Mouse (Mus musculus) ES-Bruce4 (cell line): Measurements from ENCODE around the gene Vmn1r198. TPM values are rescaled to one million over a fixed set of nuclear protein-coding genes. Genes with fewer than 3 reads are reported as not detected.
"Not testable (repeated sequence)": the region's sequence is repeated elsewhere in the genome, so short reads cannot be mapped to it uniquely, and the experiment has no call there.

Experiments used
- H3K27ac ChIP-seq: 2 replicates; pipeline ENCODE4 v1.5.1; 2012; ENCODE audit warnings: low read length, inconsistent platforms; ENCODE audit not compliant: insufficient read depth
- H3K27me3 ChIP-seq: 2 replicates; pipeline ENCODE4 v1.6.1; 2012; ENCODE audit warnings: mild to moderate bottlenecking, low read length, inconsistent platforms; ENCODE audit not compliant: control insufficient read depth, poor library complexity, insufficient read depth, severe bottlenecking
- H3K36me3 ChIP-seq: 2 replicates; pipeline ENCODE4 v1.6.1; 2012; ENCODE audit warnings: inconsistent platforms, mild to moderate bottlenecking, low read length, moderate library complexity; ENCODE audit not compliant: control insufficient read depth, poor library complexity, insufficient read depth, severe bottlenecking
- H3K4me1 ChIP-seq: one replicate; pipeline ENCODE4 v1.8.1; 2011; ENCODE audit warnings: low read length; ENCODE audit not compliant: control insufficient read depth, insufficient read depth
- H3K4me3 ChIP-seq: 2 replicates; pipeline ENCODE4 v1.5.1; 2011; ENCODE audit warnings: low read depth, mild to moderate bottlenecking, low read length
- H3K9ac ChIP-seq: 2 replicates; pipeline ENCODE4 v1.6.1; 2012; ENCODE audit warnings: low read depth, mild to moderate bottlenecking, inconsistent platforms; ENCODE audit not compliant: poor library complexity, severe bottlenecking
- H3K9me3 ChIP-seq: replicated peaks from 2 replicates; pipeline ENCODE4 v1.6.1; 2012; ENCODE audit warnings: mild to moderate bottlenecking, low read length, inconsistent platforms; ENCODE audit not compliant: control insufficient read depth, poor library complexity, insufficient read depth, severe bottlenecking
- CTCF ChIP-seq: IDR thresholded peaks from one replicate; pipeline ENCODE4 v1.8.1; 2011; ENCODE audit warnings: low read depth, low read length
- EP300 ChIP-seq: IDR thresholded peaks from 2 replicates; pipeline ENCODE4 v1.6.1; 2011; ENCODE audit warnings: low read depth, low read length; ENCODE audit not compliant: insufficient read depth
- POLR2A ChIP-seq: IDR thresholded peaks from one replicate; pipeline ENCODE4 v1.8.1; 2011; ENCODE audit warnings: low read length; ENCODE audit not compliant: insufficient read depth
- polyA plus RNA-seq: library from polyadenylated mRNA; stranded (reverse); fragments of >200 nt; gene quantifications from 2 replicates; pipeline ENCODE4 v1.2.4, GENCODE M21; 2011; ENCODE audit warnings: low read depth; ENCODE audit not compliant: missing spikeins, insufficient read depth, insufficient read length

Vmn1r198 gene
- polyA plus RNA-seq = not detected in 2 replicates

DNA sequence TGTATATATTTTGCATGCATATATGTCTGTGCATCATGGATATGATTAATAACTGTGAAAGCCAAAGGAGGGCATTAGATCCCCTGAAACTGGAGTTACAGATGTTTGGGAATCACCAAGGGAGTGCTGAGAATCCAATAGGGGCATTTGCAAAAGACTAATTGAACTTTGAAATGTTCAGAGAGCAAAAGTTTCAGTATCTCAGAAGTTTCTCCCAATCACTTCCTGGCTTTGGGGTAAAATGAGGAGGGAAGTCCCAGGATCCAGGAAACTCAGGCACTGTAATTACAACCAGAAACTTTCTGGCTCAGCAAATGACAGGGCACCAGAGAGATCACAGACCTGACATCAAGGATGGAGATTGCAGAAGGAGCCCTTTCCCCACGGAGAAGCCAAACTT, at the start of gene Vmn1r198:
TSS of gene Vmn1r198 (plus strand) at position 301 of the 400 bp plus-strand sequence.
- no peak within 1 kb of the TSS for H3K4me3 ChIP-seq
- H3K27ac ChIP-seq = no peak within 1 kb of the TSS
- no peak within 1 kb of the TSS for H3K9ac ChIP-seq
- H3K27me3 ChIP-seq = no peaks in the 10 kb centered on the region
- no peaks in the 10 kb centered on the region for H3K36me3 ChIP-seq
- H3K4me1 ChIP-seq = no peaks in the 10 kb centered on the region
- H3K9me3 ChIP-seq = no peaks in the 10 kb centered on the region
- no peak for TF ChIP-seq EP300
- no peak for TF ChIP-seq CTCF
- no peak for TF ChIP-seq POLR2A

- not testable (repeated sequence) for H3K9ac ChIP-seq, H3K4me1 ChIP-seq, H3K36me3 ChIP-seq, H3K4me3 ChIP-seq, H3K27ac ChIP-seq, H3K27me3 ChIP-seq
- H3K9me3 ChIP-seq = peaks cover 27% of the 10 kb centered on the region
Measured at GRCm38 (mm10) chr13:22308075-22308474, 42.1 kb upstream of the Vmn1r198 start.

DNA sequence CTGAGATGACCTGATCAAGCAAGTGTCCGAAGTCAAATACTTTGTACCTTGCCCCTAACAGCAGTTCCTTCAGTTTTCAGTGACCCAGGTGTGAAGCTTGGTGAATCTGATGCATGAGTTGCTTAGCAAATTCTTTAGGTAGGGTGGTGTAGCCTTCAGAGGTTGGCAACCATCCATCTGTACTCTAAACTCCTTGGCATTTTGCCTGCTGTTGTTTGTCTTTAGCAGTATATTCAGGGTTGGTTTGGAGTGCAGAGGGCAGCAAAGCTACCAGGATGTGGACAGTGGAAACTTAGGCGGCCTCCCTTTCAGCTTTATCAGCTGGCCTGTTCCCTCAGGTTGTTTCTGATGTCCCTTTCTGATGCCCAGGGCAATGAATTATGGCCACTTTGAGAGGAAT, 34.8 kb upstream of the Vmn1r198 start:
- Histone ChIP-seq H3K9me3 (peaks cover 8% of the 10 kb centered on the region; the same call in 1 of the 2 replicates), H3K27me3 (no peaks in the 10 kb centered on the region), H3K36me3 (no peaks in the 10 kb centered on the region), H3K27ac (no peak overlapping the region), H3K4me3 (no peak overlapping the region), H3K9ac (no peak overlapping the region), H3K4me1 (no peaks in the 10 kb centered on the region)
- TF ChIP-seq POLR2A (no peak), EP300 (no peak), CTCF (no peak)

GRCm38 (mm10) chr13:22317366-22317765, 32.8 kb upstream of the Vmn1r198 start:
- H3K4me3 ChIP-seq = no peak overlapping the region
- H3K4me1 ChIP-seq = no peaks in the 10 kb centered on the region
- no peaks in the 10 kb centered on the region for H3K27me3 ChIP-seq
- no peak overlapping the region for H3K9ac ChIP-seq
- TF ChIP-seq EP300 (no peak), CTCF (no peak), POLR2A (no peak)
- H3K9me3 ChIP-seq = peaks cover 2% of the 10 kb centered on the region; the same call in 1 of the 2 replicates
- H3K36me3 ChIP-seq = no peaks in the 10 kb centered on the region
- H3K27ac ChIP-seq = no peak overlapping the region

- Histone ChIP-seq H3K27ac (no peak overlapping the region), H3K27me3 (no peaks in the 10 kb centered on the region), H3K9ac (no peak overlapping the region), H3K4me3 (no peak overlapping the region), H3K9me3 (no peaks in the 10 kb centered on the region), H3K4me1 (no peaks in the 10 kb centered on the region), H3K36me3 (no peaks in the 10 kb centered on the region)
- no peak for TF ChIP-seq CTCF
- TF ChIP-seq EP300 = no peak
- TF ChIP-seq POLR2A = no peak
Measured at GRCm38 (mm10) chr13:22320091-22320490, 30.1 kb upstream of the Vmn1r198 start.

DNA sequence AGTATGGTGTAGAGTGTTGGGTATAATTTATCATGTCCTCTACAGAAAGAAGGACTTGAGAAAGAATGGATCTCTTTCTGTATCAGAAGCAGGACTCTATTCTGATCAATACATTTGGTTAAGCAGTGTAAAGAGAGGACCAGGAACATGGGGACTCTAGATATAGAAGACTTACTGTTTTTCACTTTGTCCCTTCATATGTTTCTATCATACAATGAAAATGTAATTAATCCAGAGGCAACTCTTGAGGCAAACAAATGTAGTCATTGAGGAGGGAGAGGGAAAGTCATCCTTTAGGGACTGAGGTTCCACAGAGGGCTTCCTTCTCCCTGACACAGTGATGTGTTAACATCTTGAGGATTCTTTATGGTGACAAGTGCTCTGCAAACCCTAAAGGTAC, 25.9 kb upstream of the Vmn1r198 start, which contains the start of gene Vmn1r197:
TSS of gene Vmn1r197 (plus strand) at position 301 of the 400 bp plus-strand sequence.
- no peak within 1 kb of the TSS for H3K27ac ChIP-seq
- H3K36me3 ChIP-seq = no peaks in the 10 kb centered on the region
- H3K27me3 ChIP-seq = no peaks in the 10 kb centered on the region
- TF ChIP-seq CTCF (no peak), EP300 (no peak), POLR2A (no peak)
- H3K9ac ChIP-seq = no peak within 1 kb of the TSS
- H3K4me1 ChIP-seq = no peaks in the 10 kb centered on the region
- no peaks in the 10 kb centered on the region for H3K9me3 ChIP-seq
- H3K4me3 ChIP-seq = no peak within 1 kb of the TSS
